Mouse (Mus musculus) retina, postnatal 7 days (tissue): ENCODE data around the gene Robo1.

Source experiments
- DNase-seq: peaks from one replicate; pipeline ENCODE4 v3.0.0-alpha.2; 2012; ENCODE audit warnings: low read depth, low spot score

Robo1 gene

GRCm38 (mm10) chr16:73002685-73003084 is 694.6 kb downstream of the Robo1 start:
- no peak for DNase-seq

DNA sequence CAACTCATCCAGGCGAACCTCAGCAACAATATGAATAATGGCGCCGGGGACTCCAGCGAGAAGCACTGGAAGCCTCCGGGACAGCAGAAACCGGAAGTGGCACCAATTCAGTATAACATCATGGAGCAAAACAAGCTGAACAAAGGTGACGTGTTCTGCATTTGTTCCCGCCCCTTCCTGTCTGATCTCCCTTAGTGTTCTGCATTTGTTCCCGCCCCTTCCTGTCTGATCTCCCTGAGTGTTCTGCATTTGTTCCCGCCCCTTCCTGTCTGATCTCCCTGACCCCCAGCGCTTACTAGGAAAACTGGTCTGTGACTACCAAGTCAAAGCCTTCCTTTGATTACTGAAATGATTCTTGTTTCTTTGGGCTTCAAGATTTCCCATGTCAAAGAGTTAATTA is 696.5 kb downstream of the Robo1 start:
- DNase-seq = no peak

GRCm38 (mm10) chr16:73005831-73006230 is 697.7 kb downstream of the Robo1 start:
- DNase-seq = no peak

GRCm38 (mm10) chr16:73007434-73007833 is 699.3 kb downstream of the Robo1 start:
- no peak for DNase-seq

GRCm38 (mm10) chr16:73011313-73011712 is 703.2 kb downstream of the Robo1 start:
- no peak for DNase-seq

- no peak for DNase-seq
Measured at GRCm38 (mm10) chr16:73012926-73013325, 704.8 kb downstream of the Robo1 start.

GRCm38 (mm10) chr16:73014544-73014943 is 706.4 kb downstream of the Robo1 start:
- DNase-seq = no peak

- DNase-seq = no peak
Measured at GRCm38 (mm10) chr16:73015976-73016375, 707.9 kb downstream of the Robo1 start.

DNA sequence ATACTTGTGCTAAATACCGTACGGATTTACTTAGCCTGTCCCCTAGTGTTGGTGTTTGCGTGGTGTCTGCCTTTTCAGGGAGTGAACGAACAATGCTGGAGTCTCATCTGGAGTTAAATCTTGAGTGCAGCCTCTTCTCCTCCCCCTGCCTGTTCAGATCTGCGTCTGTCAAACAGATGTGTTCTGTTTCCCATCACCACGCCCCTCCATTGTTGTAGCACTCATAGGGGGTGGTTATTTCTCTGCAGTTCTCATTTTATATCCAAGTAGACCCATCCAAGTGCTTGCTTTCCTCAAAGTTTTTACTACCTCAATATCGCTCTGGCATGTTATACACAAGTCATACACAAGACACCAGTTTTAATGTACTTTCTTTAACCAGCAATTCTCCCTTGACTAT is 708.7 kb downstream of the Robo1 start:
- DNase-seq = no peak

GRCm38 (mm10) chr16:73024326-73024725 is 716.2 kb downstream of the Robo1 start:
- no peak for DNase-seq

- DNase-seq = no peak
Measured at GRCm38 (mm10) chr16:73027692-73028091, 719.6 kb downstream of the Robo1 start.

GRCm38 (mm10) chr16:73030999-73031398 is 722.9 kb downstream of the Robo1 start:
- DNase-seq = no peak

DNA sequence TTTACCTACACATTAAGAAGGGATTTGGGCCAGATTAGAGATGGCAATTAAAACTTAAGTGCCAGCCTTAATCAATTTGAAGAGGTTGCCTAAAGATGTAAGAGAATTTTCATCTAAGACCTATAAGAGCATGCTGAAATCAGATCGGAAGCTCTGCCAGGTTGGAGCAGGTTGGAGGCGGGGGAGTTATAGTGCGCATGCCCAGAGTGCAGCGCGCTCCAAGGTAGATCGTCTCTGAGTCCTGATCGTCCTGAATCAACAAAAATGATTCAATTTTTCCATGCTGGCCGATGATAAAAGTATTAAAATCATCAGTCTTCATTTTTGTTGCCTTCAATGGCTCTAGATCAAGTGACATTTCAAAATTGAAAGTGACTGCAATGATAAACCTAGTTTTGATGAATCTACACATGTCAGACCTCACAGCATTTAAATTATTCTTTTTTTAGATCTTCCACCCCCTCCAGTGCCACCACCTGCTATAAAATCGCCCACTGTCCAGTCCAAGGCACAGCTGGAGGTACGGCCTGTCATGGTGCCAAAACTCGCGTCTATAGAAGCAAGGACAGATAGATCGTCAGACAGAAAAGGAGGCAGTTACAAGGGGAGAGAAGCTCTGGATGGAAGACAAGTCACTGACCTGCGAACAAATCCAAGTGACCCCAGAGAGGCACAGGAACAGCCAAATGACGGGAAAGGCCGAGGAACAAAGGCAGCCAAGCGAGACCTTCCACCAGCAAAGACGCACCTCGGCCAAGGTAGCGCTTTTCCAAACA is 727.3 kb downstream of the Robo1 start:
- DNase-seq = no peak

GRCm38 (mm10) chr16:73038552-73038951 is 730.4 kb downstream of the Robo1 start:
- no peak for DNase-seq

GRCm38 (mm10) chr16:73062461-73062860 is 754.4 kb downstream of the Robo1 start:
- DNase-seq = no peak

DNA sequence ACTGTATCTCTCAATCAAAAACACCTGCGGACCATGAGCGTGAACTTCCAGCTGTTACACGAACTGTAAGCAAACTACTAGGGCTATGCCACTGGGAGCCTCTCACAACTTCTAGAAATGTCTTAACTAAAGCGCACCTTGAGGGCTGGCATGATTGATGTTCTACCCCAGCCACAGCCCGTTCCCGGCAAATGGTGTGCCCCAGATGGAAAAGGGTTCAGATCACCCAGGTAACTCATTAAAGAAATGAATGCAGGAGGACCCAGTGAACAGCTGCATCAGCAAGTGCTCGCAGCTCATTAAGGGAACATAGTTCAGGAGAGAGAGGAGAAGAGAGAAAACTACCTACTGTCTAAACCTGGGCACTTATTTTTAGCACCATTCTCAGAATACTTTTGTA is 759.7 kb downstream of the Robo1 start:
- DNase-seq = no peak

- DNase-seq = no peak
Measured at GRCm38 (mm10) chr16:73072047-73072446, 763.9 kb downstream of the Robo1 start.

DNA sequence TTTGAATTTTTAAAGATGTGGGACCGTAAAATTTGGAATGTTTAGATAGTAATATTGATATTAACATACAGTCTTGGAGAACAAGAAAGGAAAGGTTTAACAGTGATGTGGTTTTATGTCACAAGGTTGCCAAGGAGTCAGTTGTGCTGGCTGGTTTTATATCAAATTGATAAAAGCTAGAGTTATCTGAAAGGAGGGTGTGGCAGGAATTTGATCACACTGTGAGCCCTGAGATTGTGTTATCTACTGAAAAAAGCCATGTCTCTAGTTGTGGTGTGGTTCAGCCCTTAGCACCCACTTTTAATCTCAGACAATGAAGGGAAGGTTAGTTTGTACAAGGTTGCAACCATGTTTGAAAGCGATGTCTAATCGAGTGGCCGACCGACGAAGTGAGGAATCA is 764.8 kb downstream of the Robo1 start:
- no peak for DNase-seq

DNA sequence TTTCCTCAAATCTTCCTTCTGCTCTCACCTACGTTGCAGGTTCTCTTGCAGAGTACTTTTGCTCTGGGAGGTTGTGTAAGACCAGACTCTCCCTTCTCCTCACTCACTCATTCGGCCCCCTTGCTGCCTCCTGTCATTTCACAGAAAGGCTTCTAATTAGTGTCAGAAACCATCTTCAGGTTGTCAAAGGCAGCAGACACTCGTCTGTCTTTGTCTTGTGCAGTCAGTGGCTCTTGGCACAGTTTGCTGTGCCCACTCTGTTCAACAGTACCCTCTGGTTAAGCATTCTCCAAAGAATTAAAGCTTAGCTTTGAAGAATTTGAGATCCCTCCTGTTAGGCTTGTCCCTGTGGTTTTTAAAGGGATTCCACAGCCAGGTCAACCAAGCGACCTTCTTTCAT is 774.3 kb downstream of the Robo1 start:
- DNase-seq = no peak

- DNase-seq = no peak
Measured at GRCm38 (mm10) chr16:73083077-73083476, 775.0 kb downstream of the Robo1 start.
